Mouse (Mus musculus): Measurements from ENCODE around the gene Grik4. TPM values are rescaled to one million over a fixed set of nuclear protein-coding genes. Genes with fewer than 3 reads are reported as not detected.

Grik4 gene
- polyA plus RNA-seq, 1 experiment from 2014 or later: 4.4 TPM

GRCm38 (mm10) chr9:42490589-42491382 is 453.5 kb downstream of the Grik4 start:
- Histone ChIP-seq H3K9ac (replicated peaks) (no peak overlapping the region), H3K27ac (replicated peaks) (peak overlapping the region; percentile 58), H3K4me2 (replicated peaks) (no peak overlapping the region), H3K4me3 (no peak overlapping the region), H3K27me3 (no peaks in the 10 kb centered on the region), H3K4me1 (peaks cover 17% of the 10 kb centered on the region), H3K36me3 (no peaks in the 10 kb centered on the region), H3K9me3 (no peaks in the 10 kb centered on the region)
- 68% methylated on average over 16 of the region's 16 CpGs for WGBS
- no peak; the same call in 1 of the 2 replicates for ATAC-seq (replicated peaks)

GRCm38 (mm10) chr9:42488071-42488470 is 456.2 kb downstream of the Grik4 start:
- ATAC-seq (replicated peaks): no peak
- no peaks in the 10 kb centered on the region for H3K36me3 ChIP-seq
- no peak overlapping the region for H3K27ac ChIP-seq (replicated peaks)
- no peak overlapping the region for H3K4me2 ChIP-seq (replicated peaks)
- H3K9me3 ChIP-seq: no peaks in the 10 kb centered on the region
- H3K4me1 ChIP-seq: peaks cover 17% of the 10 kb centered on the region
- 92% methylated on average over 1 of the region's 1 CpGs for WGBS
- no peak overlapping the region for H3K9ac ChIP-seq (replicated peaks)
- H3K27me3 ChIP-seq: no peaks in the 10 kb centered on the region
- no peak overlapping the region for H3K4me3 ChIP-seq

GRCm38 (mm10) chr9:42486913-42487312 is 457.4 kb downstream of the Grik4 start:
- Histone ChIP-seq H3K27ac (replicated peaks) (no peak overlapping the region), H3K4me3 (no peak overlapping the region), H3K9me3 (no peaks in the 10 kb centered on the region), H3K4me1 (peaks cover 16% of the 10 kb centered on the region), H3K9ac (replicated peaks) (no peak overlapping the region), H3K4me2 (replicated peaks) (no peak overlapping the region), H3K27me3 (no peaks in the 10 kb centered on the region), H3K36me3 (no peaks in the 10 kb centered on the region)
- 84% methylated on average over 4 of the region's 4 CpGs for WGBS
- no peak for ATAC-seq (replicated peaks)

- Histone ChIP-seq H3K27ac (replicated peaks) (no peak overlapping the region), H3K4me3 (no peak overlapping the region), H3K36me3 (no peaks in the 10 kb centered on the region), H3K4me2 (replicated peaks) (no peak overlapping the region), H3K27me3 (no peaks in the 10 kb centered on the region), H3K9me3 (no peaks in the 10 kb centered on the region), H3K4me1 (no peaks in the 10 kb centered on the region), H3K9ac (replicated peaks) (no peak overlapping the region)
- no peak for ATAC-seq (replicated peaks)
- WGBS: 94% methylated on average over 1 of the region's 1 CpGs
Observed at GRCm38 (mm10) chr9:42484667-42485066, 459.6 kb downstream of the Grik4 start.

- Histone ChIP-seq H3K27ac (replicated peaks) (no peak overlapping the region), H3K36me3 (no peaks in the 10 kb centered on the region), H3K4me1 (no peaks in the 10 kb centered on the region), H3K9ac (replicated peaks) (no peak overlapping the region), H3K4me2 (replicated peaks) (no peak overlapping the region), H3K9me3 (no peaks in the 10 kb centered on the region), H3K27me3 (no peaks in the 10 kb centered on the region), H3K4me3 (no peak overlapping the region)
- ATAC-seq (replicated peaks): no peak
- WGBS: 87% methylated on average over 1 of the region's 1 CpGs
Observed at GRCm38 (mm10) chr9:42482944-42483343, 461.3 kb downstream of the Grik4 start.

- no peak for ATAC-seq (replicated peaks)
- Histone ChIP-seq H3K27ac (replicated peaks) (no peak overlapping the region), H3K9ac (replicated peaks) (no peak overlapping the region), H3K27me3 (no peaks in the 10 kb centered on the region), H3K4me1 (peaks cover 8% of the 10 kb centered on the region), H3K9me3 (no peaks in the 10 kb centered on the region), H3K4me3 (no peak overlapping the region), H3K36me3 (no peaks in the 10 kb centered on the region), H3K4me2 (replicated peaks) (no peak overlapping the region)
- 92% methylated on average over 4 of the region's 4 CpGs for WGBS
Observed at GRCm38 (mm10) chr9:42476166-42476565, 468.1 kb downstream of the Grik4 start.

GRCm38 (mm10) chr9:42474244-42474643 is 470.0 kb downstream of the Grik4 start:
- WGBS: 91% methylated on average over 8 of the region's 8 CpGs
- no peak for ATAC-seq (replicated peaks)
- Histone ChIP-seq H3K27me3 (no peaks in the 10 kb centered on the region), H3K4me2 (replicated peaks) (no peak overlapping the region), H3K9ac (replicated peaks) (no peak overlapping the region), H3K4me3 (no peak overlapping the region), H3K9me3 (no peaks in the 10 kb centered on the region), H3K27ac (replicated peaks) (no peak overlapping the region), H3K4me1 (peaks cover 19% of the 10 kb centered on the region), H3K36me3 (no peaks in the 10 kb centered on the region)

- WGBS: 5% methylated on average over 49 of the region's 49 CpGs
Observed at GRCm38 (mm10) chr9:42471921-42472747, 472.2 kb downstream of the Grik4 start.

GRCm38 (mm10) chr9:42471214-42471613 is 473.1 kb downstream of the Grik4 start:
- H3K4me3 ChIP-seq: peak overlapping the region; percentile 81
- H3K9me3 ChIP-seq: no peaks in the 10 kb centered on the region
- peak overlapping the region; percentile 76 for H3K27ac ChIP-seq (replicated peaks)
- peaks cover 19% of the 10 kb centered on the region for H3K4me1 ChIP-seq
- H3K36me3 ChIP-seq: no peaks in the 10 kb centered on the region
- H3K9ac ChIP-seq (replicated peaks): peak overlapping the region; percentile 87
- 43% methylated on average over 4 of the region's 4 CpGs for WGBS
- H3K4me2 ChIP-seq (replicated peaks): peak overlapping the region; percentile 82
- no peak for ATAC-seq (replicated peaks)
- H3K27me3 ChIP-seq: no peaks in the 10 kb centered on the region

More at GRCm38 (mm10) chr9:42471921-42472747, 472.2 kb downstream of the Grik4 start:
- Histone ChIP-seq H3K27me3 (no peaks in the 10 kb centered on the region), H3K36me3 (no peaks in the 10 kb centered on the region), H3K27ac (replicated peaks) (peak overlapping the region; percentile 77), H3K9me3 (no peaks in the 10 kb centered on the region), H3K4me1 (peaks cover 19% of the 10 kb centered on the region), H3K4me3 (peak overlapping the region; percentile 81), H3K4me2 (replicated peaks) (peak overlapping the region; percentile 82), H3K9ac (replicated peaks) (peak overlapping the region; percentile 87)
- peak; percentile 96 for ATAC-seq (replicated peaks)

GRCm38 (mm10) chr9:42469323-42469722 is 475.0 kb downstream of the Grik4 start:
- ATAC-seq (replicated peaks): no peak
- WGBS: 96% methylated on average over 15 of the region's 15 CpGs

GRCm38 (mm10) chr9:42468360-42468759 is 475.9 kb downstream of the Grik4 start:
- no peak overlapping the region for H3K9ac ChIP-seq (replicated peaks)
- ATAC-seq (replicated peaks): no peak
- H3K27me3 ChIP-seq: no peaks in the 10 kb centered on the region
- H3K36me3 ChIP-seq: no peaks in the 10 kb centered on the region
- WGBS: 90% methylated on average over 5 of the region's 5 CpGs
- H3K9me3 ChIP-seq: no peaks in the 10 kb centered on the region
- no peak overlapping the region for H3K4me2 ChIP-seq (replicated peaks)
- H3K4me1 ChIP-seq: peaks cover 29% of the 10 kb centered on the region
- no peak overlapping the region for H3K4me3 ChIP-seq
- H3K27ac ChIP-seq (replicated peaks): no peak overlapping the region

More at GRCm38 (mm10) chr9:42469323-42469722, 475.0 kb downstream of the Grik4 start:
- Histone ChIP-seq H3K4me1 (peaks cover 22% of the 10 kb centered on the region), H3K36me3 (no peaks in the 10 kb centered on the region), H3K27me3 (no peaks in the 10 kb centered on the region), H3K9me3 (no peaks in the 10 kb centered on the region), H3K27ac (replicated peaks) (no peak overlapping the region), H3K4me2 (replicated peaks) (no peak overlapping the region), H3K9ac (replicated peaks) (no peak overlapping the region), H3K4me3 (no peak overlapping the region)
